Mouse (Mus musculus) cerebral cortex, adult 2 months (tissue): ENCODE measurements around the gene Lyz2.

ENCODE experiments used
- WGBS: fragments of 180-500 bp; shearing (Covaris S2); methylation state at CpG from one replicate; pipeline ENCODE4 v1.1.7; 2018; 5-methylcytosine and 5-hydroxymethylcytosine counted together

Gene Lyz2

GRCm38 (mm10) chr10:117282049-117282448 lies at the start of gene Lyz2:
TSS of gene Lyz2 (minus strand) at chr10:117282321.
- WGBS = 65% methylated on average over 4 of the region's 4 CpGs

- WGBS = 70% methylated on average over 5 of the region's 5 CpGs
Measured at GRCm38 (mm10) chr10:117330521-117330920, 48.4 kb upstream of the Lyz2 start.

GRCm38 (mm10) chr10:117323782-117324181 lies 41.7 kb upstream of the Lyz2 start:
- WGBS = 82% methylated on average over 7 of the region's 7 CpGs

GRCm38 (mm10) chr10:117322630-117323029 lies 40.5 kb upstream of the Lyz2 start:
- 90% methylated on average over 5 of the region's 5 CpGs for WGBS

- WGBS = 59% methylated on average over 3 of the region's 3 CpGs
Measured at GRCm38 (mm10) chr10:117320571-117320981, 38.5 kb upstream of the Lyz2 start.

GRCm38 (mm10) chr10:117316391-117316790 lies 34.3 kb upstream of the Lyz2 start:
- 94% methylated on average over 11 of the region's 11 CpGs for WGBS

GRCm38 (mm10) chr10:117313133-117313532 lies 31.0 kb upstream of the Lyz2 start:
- WGBS = 89% methylated on average over 2 of the region's 2 CpGs

GRCm38 (mm10) chr10:117312168-117312567 lies 30.0 kb upstream of the Lyz2 start:
- 86% methylated on average over 8 of the region's 8 CpGs for WGBS

GRCm38 (mm10) chr10:117304371-117304770 lies 22.2 kb upstream of the Lyz2 start:
- 93% methylated on average over 5 of the region's 5 CpGs for WGBS

GRCm38 (mm10) chr10:117301688-117302087 lies 19.6 kb upstream of the Lyz2 start:
- 79% methylated on average over 1 of the region's 1 CpGs for WGBS

- 91% methylated on average over 5 of the region's 5 CpGs for WGBS
Measured at GRCm38 (mm10) chr10:117299901-117300520, 17.9 kb upstream of the Lyz2 start.

- WGBS = 87% methylated on average over 4 of the region's 4 CpGs
Measured at GRCm38 (mm10) chr10:117299106-117299505, 17.0 kb upstream of the Lyz2 start.

- 86% methylated on average over 6 of the region's 6 CpGs for WGBS
Measured at GRCm38 (mm10) chr10:117298336-117298735, 16.2 kb upstream of the Lyz2 start.

- WGBS = 81% methylated on average over 5 of the region's 5 CpGs
Measured at GRCm38 (mm10) chr10:117292671-117293070, 10.6 kb upstream of the Lyz2 start, which contains the start of gene Lyz1. TSS of gene Lyz1 (minus strand) at chr10:117292868.

- 95% methylated on average over 6 of the region's 6 CpGs for WGBS
Measured at GRCm38 (mm10) chr10:117290936-117291335, 8.8 kb upstream of the Lyz2 start.

GRCm38 (mm10) chr10:117290046-117290870 lies 8.1 kb upstream of the Lyz2 start:
- WGBS = 73% methylated on average over 6 of the region's 6 CpGs

GRCm38 (mm10) chr10:117289034-117289505 lies 6.9 kb upstream of the Lyz2 start:
- WGBS = 88% methylated on average over 5 of the region's 5 CpGs

- WGBS = 93% methylated on average over 9 of the region's 9 CpGs
Measured at GRCm38 (mm10) chr10:117288197-117289033, 6.3 kb upstream of the Lyz2 start.

GRCm38 (mm10) chr10:117287226-117287850 lies 5.2 kb upstream of the Lyz2 start:
- WGBS = 86% methylated on average over 3 of the region's 3 CpGs

GRCm38 (mm10) chr10:117286366-117286970 lies 4.3 kb upstream of the Lyz2 start:
- 92% methylated on average over 6 of the region's 6 CpGs for WGBS

- WGBS = 69% methylated on average over 5 of the region's 7 CpGs
Measured at GRCm38 (mm10) chr10:117285584-117285983, 3.5 kb upstream of the Lyz2 start.
